Mouse (Mus musculus): Measurements from ENCODE around the gene Galr2.

The Galr2 gene

GRCm38 (mm10) chr11:116280751-116281663 is at the start of gene Galr2:
Gene Galr2, plus strand, starts transcription at chr11:116280939.
- DNase-seq: peak; percentile 43

- no peak for DNase-seq
These were observed 48.3 kb upstream of the Galr2 start for GRCm38 (mm10) chr11:116232427-116232826.

- DNase-seq: no peak
These were observed 45.8 kb upstream of the Galr2 start for GRCm38 (mm10) chr11:116234901-116235300.

GRCm38 (mm10) chr11:116237742-116238395 is 42.9 kb upstream of the Galr2 start, which contains the start of gene Evpl:
Gene Evpl, minus strand, starts transcription at chr11:116238077.
- no peak for DNase-seq

GRCm38 (mm10) chr11:116239797-116240196 is 40.9 kb upstream of the Galr2 start:
- peak; percentile 65 for DNase-seq

- DNase-seq: peak; percentile 23
These were observed 38.9 kb upstream of the Galr2 start for GRCm38 (mm10) chr11:116241744-116242235.

GRCm38 (mm10) chr11:116244580-116244979 is 36.2 kb upstream of the Galr2 start:
- DNase-seq: no peak

GRCm38 (mm10) chr11:116245616-116246015 is 35.1 kb upstream of the Galr2 start:
- DNase-seq: no peak

GRCm38 (mm10) chr11:116247502-116248222 is 33.1 kb upstream of the Galr2 start:
- DNase-seq: no peak

- no peak for DNase-seq
These were observed 29.8 kb upstream of the Galr2 start for GRCm38 (mm10) chr11:116250898-116251297.

GRCm38 (mm10) chr11:116253076-116253600 is 27.6 kb upstream of the Galr2 start:
- DNase-seq: no peak

GRCm38 (mm10) chr11:116254627-116255026 is 26.1 kb upstream of the Galr2 start:
- no peak for DNase-seq

GRCm38 (mm10) chr11:116255090-116255981 is 25.4 kb upstream of the Galr2 start:
- DNase-seq: no peak

- DNase-seq: no peak
These were observed 24.6 kb upstream of the Galr2 start for GRCm38 (mm10) chr11:116255982-116256675.

GRCm38 (mm10) chr11:116259461-116259860 is 21.3 kb upstream of the Galr2 start:
- no peak for DNase-seq

- DNase-seq: no peak
These were observed 20.5 kb upstream of the Galr2 start for GRCm38 (mm10) chr11:116260259-116260658.

- DNase-seq: no peak
These were observed 15.4 kb upstream of the Galr2 start for GRCm38 (mm10) chr11:116265352-116265751.

- no peak for DNase-seq
These were observed 14.9 kb upstream of the Galr2 start for GRCm38 (mm10) chr11:116265850-116266249.

- DNase-seq: no peak
These were observed 13.1 kb upstream of the Galr2 start for GRCm38 (mm10) chr11:116267637-116268036.

- DNase-seq: no peak
These were observed 12.4 kb upstream of the Galr2 start for GRCm38 (mm10) chr11:116268313-116268712.

- no peak for DNase-seq
These were observed 11.2 kb upstream of the Galr2 start for GRCm38 (mm10) chr11:116269560-116269959.
